Mouse (Mus musculus) spleen, postnatal 4 days (tissue): ENCODE data around the gene Acod1.

Source experiments
- DNase-seq, 2 experiments: peaks; one replicate each; pipeline ENCODE4 v3.0.0; 2022; ENCODE audit warnings: low spot score in 2 of 2

Gene Acod1

DNA sequence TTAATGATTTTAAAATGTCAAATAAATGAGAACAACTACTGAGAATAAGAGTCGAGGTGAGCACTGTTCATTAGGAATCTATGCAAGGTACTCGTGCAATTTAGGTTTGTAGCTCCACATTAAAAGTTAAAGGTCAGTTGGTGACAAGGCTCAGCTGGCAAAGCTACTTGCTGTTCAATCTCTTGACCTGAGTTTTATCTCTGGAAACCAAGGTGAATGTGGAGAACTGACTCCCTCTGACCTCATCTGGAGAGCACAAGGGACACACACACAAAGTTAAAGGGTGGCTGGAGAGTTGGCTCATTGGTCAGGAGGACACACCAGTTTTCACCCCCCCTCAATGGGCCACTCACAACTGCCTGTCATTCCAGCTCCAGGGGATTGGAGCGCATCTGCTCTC is 54.4 kb downstream of the Acod1 start:
- DNase-seq, result no peak

DNA sequence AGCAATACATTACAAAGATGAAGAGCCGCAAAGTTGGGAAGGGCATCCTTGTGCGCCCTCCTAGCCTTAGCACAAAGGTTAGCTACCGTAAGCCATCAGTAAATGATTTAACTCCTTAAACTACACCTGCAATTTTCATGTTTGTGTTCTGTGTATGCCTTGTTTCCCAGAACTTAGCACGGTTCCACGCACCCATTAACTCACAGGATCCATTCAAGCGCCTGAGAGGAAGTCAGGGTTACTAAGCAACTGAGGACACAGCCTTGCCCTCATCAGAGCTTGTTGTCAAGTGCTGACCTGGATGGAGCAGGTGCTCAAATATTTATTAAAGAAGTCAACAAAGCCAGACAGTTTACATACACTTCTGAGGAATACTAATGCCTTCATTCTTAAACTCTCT is 55.5 kb downstream of the Acod1 start:
- no peak for DNase-seq

DNA sequence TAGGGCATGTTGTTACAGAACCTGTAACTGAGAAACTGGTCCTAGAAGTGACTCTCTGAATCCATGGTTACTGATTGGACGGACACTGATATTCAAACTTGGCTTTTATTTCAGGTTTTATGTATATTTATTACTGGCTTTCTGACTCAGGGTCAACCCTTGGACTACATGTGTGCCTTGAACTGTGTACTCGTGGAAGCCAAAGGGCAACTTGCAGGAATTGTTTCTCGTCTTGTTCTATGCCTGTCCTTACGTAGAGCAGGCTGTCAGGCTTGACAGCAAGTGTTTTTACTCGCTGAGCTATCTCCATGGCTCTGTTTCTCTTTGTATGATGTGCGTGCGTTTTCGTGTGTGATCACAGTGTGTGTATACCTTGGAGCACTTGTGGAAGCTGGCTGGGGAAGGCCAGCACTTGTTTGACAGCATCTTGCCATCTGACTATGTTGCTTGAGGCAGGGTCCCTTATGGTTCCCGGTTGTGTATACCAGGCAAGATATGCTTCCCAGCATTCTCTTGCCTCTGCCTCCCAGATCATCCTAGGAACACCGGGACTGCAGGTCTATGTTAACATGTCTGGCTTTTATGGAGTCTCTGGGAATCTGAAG is 56.1 kb downstream of the Acod1 start:
- no peak for DNase-seq
